ENCODE assay signal across 8 mouse cellular contexts in genomic region chr14:31422961-31423791, GRCm38 (mm10). TPM values are rescaled to one million over a fixed set of nuclear protein-coding genes. Genes with fewer than 3 reads are reported as not detected.
DNase-seq lines count a peak whose midpoint lies in the region; ATAC-seq and TF ChIP-seq lines count a peak whose summit lies in the region.

No protein-coding gene starts in this region.

- H3K27me3 ChIP-seq in neural tube, embryonic 15.5 days (replicated peaks), result no peaks in the 10 kb centered on the region
- H3K27me3 ChIP-seq in myocyte (ENCODE audit: control insufficient read depth, insufficient read depth, insufficient read length), result no peaks in the 10 kb centered on the region
- H3K27me3 ChIP-seq in midbrain, embryonic 16.5 days (ENCODE audit: control insufficient read depth, insufficient read depth, low read depth, low read length), result no peaks in the 10 kb centered on the region

- ATAC-seq in neural tube, embryonic 15.5 days (ENCODE audit: low FRiP score), result no peak
- ATAC-seq in hematopoietic stem cell, adult 5-6 weeks (replicated peaks in 1 of 2; ENCODE audit: insufficient read depth in 1 of 2, low FRiP score in 2 of 2, low TSS enrichment in 1 of 2, low read depth in 1 of 2, poor library complexity in 2 of 2, severe bottlenecking in 2 of 2), result peak; percentile 83 to 88
- no peak for ATAC-seq in midbrain, embryonic 16.5 days

- H3K4me3 ChIP-seq in neural tube, embryonic 15.5 days (replicated peaks), result no peak overlapping the region
- no peak overlapping the region for H3K4me3 ChIP-seq in cortical plate, adult 2 months (ENCODE audit: insufficient read depth, low read length)
- H3K4me3 ChIP-seq in myocyte, result no peak overlapping the region
- H3K4me3 ChIP-seq in midbrain, embryonic 16.5 days (ENCODE audit: low read depth, low read length), result no peak overlapping the region

- H3K27ac ChIP-seq in neural tube, embryonic 15.5 days (replicated peaks), result 0 out of 2 replicates have a peak overlapping the region, but pooled peaks have one; percentile 14
- peak overlapping the region; percentile 64; the same call in 1 of the 2 replicates for H3K27ac ChIP-seq in cortical plate, adult 2 months (ENCODE audit: insufficient read depth, low read length)
- H3K27ac ChIP-seq in midbrain, embryonic 16.5 days (ENCODE audit: low read length), result no peak overlapping the region

- H3ac ChIP-seq in myocyte (ENCODE audit: control insufficient read depth, insufficient read length), result no peak overlapping the region

- H3K36me3 ChIP-seq in neural tube, embryonic 15.5 days, result peaks cover 26% of the 10 kb centered on the region
- peaks cover 6% of the 10 kb centered on the region for H3K36me3 ChIP-seq in myocyte (ENCODE audit: control insufficient read depth, insufficient read depth)
- H3K36me3 ChIP-seq in midbrain, embryonic 16.5 days (ENCODE audit: control insufficient read depth, insufficient read depth, low read length), result peaks cover 16% of the 10 kb centered on the region

- H3K4me1 ChIP-seq in neural tube, embryonic 15.5 days, result peaks cover 44% of the 10 kb centered on the region
- peaks cover 17% of the 10 kb centered on the region for H3K4me1 ChIP-seq in cortical plate, adult 2 months (ENCODE audit: control insufficient read depth, insufficient read depth, low read length)
- peaks cover 6% of the 10 kb centered on the region; the same call in 1 of the 2 replicates for H3K4me1 ChIP-seq in midbrain, embryonic 16.5 days (ENCODE audit: control insufficient read depth, insufficient read depth, low read length)

- DNase-seq in neural tube, embryonic 10.5 days (ENCODE audit: extremely low spot score, low spot score), result no peak
- DNase-seq in left cerebral cortex, postnatal 14 days (ENCODE audit: low spot score in 2 of 2), result peak; percentile 76 to 86
- DNase-seq in thymus, postnatal 14 days, result no peak

- H3K9me3 ChIP-seq in neural tube, embryonic 15.5 days (replicated peaks), result no peaks in the 10 kb centered on the region
- H3K9me3 ChIP-seq in midbrain, embryonic 16.5 days (replicated peaks; ENCODE audit: control insufficient read depth, low read length, poor library complexity, severe bottlenecking), result no peaks in the 10 kb centered on the region

- 65% methylated on average over 11 of the region's 11 CpGs for WGBS in neural tube, embryonic 15.5 days
- 57% methylated on average over 11 of the region's 11 CpGs for WGBS in midbrain, embryonic 16.5 days

- intact Hi-C loops in left cerebral cortex, postnatal 14 days (cut with DNase I), result no loop called here

- no peak for TF ChIP-seq POLR2A in cortical plate, adult 2 months (IDR thresholded peaks at IDR 0.05; ENCODE audit: extremely low read depth, insufficient read depth, low read length)
- no peak for TF ChIP-seq POLR2A in myocyte (IDR thresholded peaks at IDR 0.05; ENCODE audit: insufficient read length, low read depth)

- no peak overlapping the region for H3K9ac ChIP-seq in neural tube, embryonic 15.5 days (replicated peaks)
- no peak overlapping the region for H3K9ac ChIP-seq in midbrain, embryonic 16.5 days (ENCODE audit: low read depth, low read length)

- no peak for TF ChIP-seq CTCF in cortical plate, adult 2 months (IDR thresholded peaks at IDR 0.05; ENCODE audit: extremely low read depth, insufficient read depth, low read length)

- no peaks in the 10 kb centered on the region for H3K79me2 ChIP-seq in myocyte (ENCODE audit: control insufficient read depth, insufficient read depth)

- H3K4me2 ChIP-seq in neural tube, embryonic 15.5 days, result no peak overlapping the region
- H3K4me2 ChIP-seq in myocyte (ENCODE audit: low read depth), result peak overlapping the region; percentile 47
- no peak overlapping the region for H3K4me2 ChIP-seq in midbrain, embryonic 16.5 days (ENCODE audit: low read length)

TF ChIP-seq in myocyte, 11 proteins besides CTCF, POLR2A, EP300 and RAD21:
- TF ChIP-seq CEBPB (IDR thresholded peaks at IDR 0.05; ENCODE audit: insufficient read depth, poor library complexity, severe bottlenecking) (no peak), MYOD1 (IDR thresholded peaks at IDR 0.05; ENCODE audit: control insufficient read depth in 1 of 3, insufficient read length in 2 of 3, low read depth in 2 of 3) (no peak), REST (IDR thresholded peaks at IDR 0.05; ENCODE audit: insufficient read depth, insufficient read length) (no peak), TCF3 (IDR thresholded peaks at IDR 0.05; ENCODE audit: insufficient read length, low read depth) (no peak), USF1 (IDR thresholded peaks at IDR 0.05; ENCODE audit: low read depth) (no peak), E2F4 (IDR thresholded peaks at IDR 0.05; ENCODE audit: insufficient read depth) (no peak), TCF12 (IDR thresholded peaks at IDR 0.05; ENCODE audit: insufficient read depth, poor library complexity, severe bottlenecking) (no peak), MYOG (IDR thresholded peaks at IDR 0.05; ENCODE audit: control insufficient read depth in 1 of 3, insufficient read depth in 1 of 3, insufficient read length in 2 of 3, low read depth in 2 of 3) (no peak), MAX (IDR thresholded peaks at IDR 0.05; ENCODE audit: low read depth) (no peak), POLR2AphosphoS2 (IDR thresholded peaks at IDR 0.05; ENCODE audit: insufficient read length, low read depth) (no peak)

RNA-seq across cellular contexts. Expression of gene Sh3bp5, which starts 12.7 kb away (rescaled TPM):
- 131 and 150 TPM in 2 replicates for polyA plus RNA-seq in neural tube, embryonic 15.5 days (2015; fragmentation: Nextera tagmentation; extraction: Ambion mirVana)
- 43.8 and 55.2 TPM in 2 replicates for polyA plus RNA-seq in cortical plate, adult 2 months (2012; rRNA removed)
- 14.3 and 15.9 TPM in 2 replicates for total RNA-seq in hematopoietic stem cell, adult 5-6 weeks (2017)
- total RNA-seq in left cerebral cortex, postnatal 14 days (2021), result 10 to 100 TPM; 73.5 to 73.9 TPM
- 29.5 TPM for polyA plus RNA-seq in myocyte (2012; fragmentation: generic; extraction: Trizol)
- polyA plus RNA-seq in midbrain, embryonic 16.5 days (2015; fragmentation: Nextera tagmentation; extraction: Ambion mirVana), result 156 and 158 TPM in 2 replicates

Comparison
In these comparisons a context has a peak if more than half of its experiments do, and no peak if none do; other contexts are left out.
1. ATAC-seq: peak in hematopoietic stem cell, adult 5-6 weeks (2 of 2); none in neural tube, embryonic 15.5 days (single experiment) and midbrain, embryonic 16.5 days (single experiment).
2. DNase-seq: peak in left cerebral cortex, postnatal 14 days (2 of 2); none in neural tube, embryonic 10.5 days (single experiment) and thymus, postnatal 14 days (single experiment).